Comparison of ENCODE assay signal across 25 mouse cellular contexts in genomic region chr13:83542666-83543065, GRCm38 (mm10). TPM values are rescaled to one million over a fixed set of nuclear protein-coding genes. Genes with fewer than 3 reads are reported as not detected.
DNase-seq lines count a peak whose midpoint lies in the region; ATAC-seq and TF ChIP-seq lines count a peak whose summit lies in the region.
"Had no signal": no experiment of that assay in that cellular context is flagged by ENCODE, and none has a peak within 500 bp of the region (broad histone marks: within the 10 kb centered on the region; RNA-seq: fewer than 3 reads in every experiment).

No protein-coding gene starts in this region.

- no peaks in the 10 kb centered on the region for H3K36me3 ChIP-seq in forebrain, postnatal 0 days (ENCODE audit: insufficient read depth)
- H3K36me3 ChIP-seq in forebrain, embryonic 11.5 days (ENCODE audit: control insufficient read depth, insufficient read depth, low read length): no peaks in the 10 kb centered on the region
- no peaks in the 10 kb centered on the region for H3K36me3 ChIP-seq in midbrain, embryonic 11.5 days (ENCODE audit: control insufficient read depth, insufficient read depth, low read length)
- no peaks in the 10 kb centered on the region for H3K36me3 ChIP-seq in midbrain, postnatal 0 days (ENCODE audit: insufficient read depth, low read length)
- H3K36me3 ChIP-seq: forebrain, embryonic 10.5 days; hindbrain, embryonic 10.5 days; hindbrain, embryonic 13.5 days had no signal

- intact Hi-C loops in heart, postnatal 10 days (cut with DNase I): no loop called here

- no peak; the same call in 1 of the 2 replicates for ATAC-seq in forebrain, postnatal 0 days
- no peak for ATAC-seq in forebrain, embryonic 11.5 days (replicated peaks; ENCODE audit: low FRiP score)
- ATAC-seq in midbrain, embryonic 11.5 days (ENCODE audit: low FRiP score): no peak
- no peak for ATAC-seq in midbrain, postnatal 0 days (ENCODE audit: low FRiP score)
- ATAC-seq in monocyte, adult 5-6 weeks (replicated peaks; ENCODE audit: insufficient number of reproducible peaks, low FRiP score, low TSS enrichment, poor library complexity, severe bottlenecking): no peak
- ATAC-seq: activated CD4-positive, CD25-positive, alpha-beta regulatory T cell, adult 4 months; forebrain, embryonic 14.5 days; hindbrain, postnatal 0 days; inflammation-experienced regulatory T-cells, adult 6 months; intestine, embryonic 16.5 days had no signal

- no peak for TF ChIP-seq CTCF in forebrain, postnatal 0 days (IDR thresholded peaks at IDR 0.05; ENCODE audit: low read depth)
- no peak for TF ChIP-seq CTCF in midbrain, postnatal 0 days (IDR thresholded peaks at IDR 0.05)

- no peak overlapping the region for H3K9ac ChIP-seq in forebrain, postnatal 0 days
- no peak overlapping the region for H3K9ac ChIP-seq in forebrain, embryonic 11.5 days (ENCODE audit: low read length)
- H3K9ac ChIP-seq in midbrain, embryonic 11.5 days (ENCODE audit: low read length): no peak overlapping the region
- H3K9ac ChIP-seq in midbrain, postnatal 0 days (replicated peaks; ENCODE audit: low read length, poor library complexity, severe bottlenecking): no peak overlapping the region
- H3K9ac ChIP-seq: hindbrain, embryonic 13.5 days had no signal

- no peaks in the 10 kb centered on the region for H3K9me3 ChIP-seq in forebrain, postnatal 0 days (ENCODE audit: low read length)
- no peaks in the 10 kb centered on the region for H3K9me3 ChIP-seq in forebrain, embryonic 11.5 days (ENCODE audit: control insufficient read depth, low read length)
- no peaks in the 10 kb centered on the region for H3K9me3 ChIP-seq in midbrain, embryonic 11.5 days (ENCODE audit: control insufficient read depth, low read length)
- no peaks in the 10 kb centered on the region for H3K9me3 ChIP-seq in midbrain, postnatal 0 days (ENCODE audit: low read length)
- H3K9me3 ChIP-seq: forebrain, embryonic 10.5 days; hindbrain, embryonic 10.5 days; hindbrain, embryonic 13.5 days had no signal

- no peaks in the 10 kb centered on the region for H3K4me1 ChIP-seq in forebrain, postnatal 0 days (ENCODE audit: insufficient read depth)
- no peaks in the 10 kb centered on the region for H3K4me1 ChIP-seq in forebrain, embryonic 11.5 days (replicated peaks; ENCODE audit: control insufficient read depth, insufficient read depth, low read length)
- H3K4me1 ChIP-seq in midbrain, embryonic 11.5 days (ENCODE audit: control insufficient read depth, insufficient read depth, low read length): no peaks in the 10 kb centered on the region
- no peaks in the 10 kb centered on the region for H3K4me1 ChIP-seq in midbrain, postnatal 0 days (ENCODE audit: insufficient read depth, low read length)
- H3K4me1 ChIP-seq: forebrain, embryonic 10.5 days; hindbrain, embryonic 10.5 days; hindbrain, embryonic 13.5 days had no signal

- 47% methylated on average over 5 of the region's 5 CpGs for WGBS in forebrain, postnatal 0 days
- 45% methylated on average over 5 of the region's 5 CpGs for WGBS in forebrain, embryonic 11.5 days
- 28% methylated on average over 5 of the region's 5 CpGs for WGBS in midbrain, embryonic 11.5 days
- 32% methylated on average over 5 of the region's 5 CpGs for WGBS in midbrain, postnatal 0 days

- no peak overlapping the region for H3K4me3 ChIP-seq in forebrain, postnatal 0 days (ENCODE audit: low read depth, low read length)
- no peak overlapping the region for H3K4me3 ChIP-seq in forebrain, embryonic 11.5 days (ENCODE audit: low read depth, low read length)
- no peak overlapping the region for H3K4me3 ChIP-seq in midbrain, embryonic 11.5 days (ENCODE audit: low read depth, low read length)
- H3K4me3 ChIP-seq in midbrain, postnatal 0 days (ENCODE audit: low read depth, low read length): no peak overlapping the region
- H3K4me3 ChIP-seq: forebrain, embryonic 10.5 days; hindbrain, embryonic 10.5 days; hindbrain, embryonic 13.5 days had no signal

- DNase-seq in forebrain, postnatal 0 days: no peak
- DNase-seq in forebrain, embryonic 11.5 days (ENCODE audit: low spot score): no peak
- peak; percentile 73 for DNase-seq in heart, adult 11 months
- no peak for DNase-seq in heart, postnatal 10 days
- DNase-seq in midbrain, embryonic 11.5 days (ENCODE audit: low spot score, missing footprints): peak; percentile 82
- DNase-seq in midbrain, postnatal 0 days (ENCODE audit: low spot score): no peak
- DNase-seq in B cell, adult 2 months: no peak
- DNase-seq: adrenal gland, adult 8-10 months; adrenal gland, postnatal 25 days; cerebellum, adult 18-20 months; cerebellum, adult 9-10 months; cerebellum, postnatal 14 days; gastrocnemius, postnatal 36 days; heart, postnatal 36 days had no signal

- H3K4me2 ChIP-seq in forebrain, postnatal 0 days (ENCODE audit: low read depth): peak overlapping the region; percentile 19; the same call in 1 of the 2 replicates
- H3K4me2 ChIP-seq in forebrain, embryonic 11.5 days (ENCODE audit: low read depth, low read length, severe bottlenecking): no peak overlapping the region
- no peak overlapping the region for H3K4me2 ChIP-seq in midbrain, embryonic 11.5 days
- H3K4me2 ChIP-seq in midbrain, postnatal 0 days (ENCODE audit: low read depth, low read length, poor library complexity, severe bottlenecking): no peak overlapping the region
- H3K4me2 ChIP-seq: heart, embryonic 11.5 days; hindbrain, embryonic 13.5 days had no signal

- no peaks in the 10 kb centered on the region for H3K27me3 ChIP-seq in forebrain, postnatal 0 days (ENCODE audit: insufficient read depth, low read length)
- no peaks in the 10 kb centered on the region for H3K27me3 ChIP-seq in forebrain, embryonic 11.5 days (ENCODE audit: control insufficient read depth, insufficient read depth, low read length)
- no peaks in the 10 kb centered on the region for H3K27me3 ChIP-seq in midbrain, embryonic 11.5 days (ENCODE audit: control insufficient read depth, insufficient read depth, low read length)
- no peaks in the 10 kb centered on the region for H3K27me3 ChIP-seq in midbrain, postnatal 0 days (ENCODE audit: insufficient read depth, low read length)
- H3K27me3 ChIP-seq: hindbrain, embryonic 13.5 days had no signal

- no peak overlapping the region for H3K27ac ChIP-seq in forebrain, postnatal 0 days (ENCODE audit: low read depth, low read length)
- no peak overlapping the region for H3K27ac ChIP-seq in forebrain, embryonic 11.5 days (ENCODE audit: low read depth, low read length)
- H3K27ac ChIP-seq in midbrain, embryonic 11.5 days (ENCODE audit: low read depth, low read length): no peak overlapping the region
- H3K27ac ChIP-seq in midbrain, postnatal 0 days (ENCODE audit: low read depth, low read length): no peak overlapping the region
- H3K27ac ChIP-seq: forebrain, embryonic 10.5 days; hindbrain, embryonic 10.5 days; hindbrain, embryonic 13.5 days; hindbrain, postnatal 0 days had no signal

RNA-seq across cellular contexts. Expression of gene Mef2c, which starts 38.8 kb away (rescaled TPM):
- 245 and 448 TPM in 2 replicates for total RNA-seq in forebrain, postnatal 0 days (2014; rRNA removed)
- polyA plus RNA-seq in forebrain, postnatal 0 days (2015; fragmentation: Nextera tagmentation; extraction: Ambion mirVana): 373 and 527 TPM in 2 replicates
- 18.0 and 19.0 TPM in 2 replicates for polyA plus RNA-seq in forebrain, embryonic 11.5 days (2014; fragmentation: Nextera tagmentation; extraction: Ambion mirVana)
- 100 to 1,000 TPM in 1 of 2 experiments, 10 to 100 TPM in 1; 84.8 to 105 TPM for total RNA-seq in heart, postnatal 10 days (2021)
- 11.7 and 14.7 TPM in 2 replicates for polyA plus RNA-seq in midbrain, embryonic 11.5 days (2014; fragmentation: Nextera tagmentation; extraction: Ambion mirVana)
- total RNA-seq in midbrain, postnatal 0 days (2014; rRNA removed): 32.9 and 35.1 TPM in 2 replicates
- 44.6 and 50.7 TPM in 2 replicates for polyA plus RNA-seq in midbrain, postnatal 0 days (2015; fragmentation: Nextera tagmentation; extraction: Ambion mirVana)
- 206 to 301 TPM (median 262 TPM) in 3 replicates for total RNA-seq in monocyte, adult 5-6 weeks (2017)
- total RNA-seq: MEL had no signal

Comparison
In these comparisons a context has a peak if more than half of its experiments do, and no peak if none do; other contexts are left out.
1. DNase-seq: peak in heart, adult 11 months (single experiment) and midbrain, embryonic 11.5 days (single experiment); none in forebrain, postnatal 0 days (single experiment), forebrain, embryonic 11.5 days (single experiment), heart, postnatal 10 days (0 of 2), midbrain, postnatal 0 days (single experiment) and B cell, adult 2 months (0 of 2).